Mouse (Mus musculus) activated CD4-positive, CD25-positive, alpha-beta regulatory T cell, adult 4 months (primary cell): Measurements from ENCODE around the gene R3hdm2. TPM values are rescaled to one million over a fixed set of nuclear protein-coding genes. Genes with fewer than 3 reads are reported as not detected.
A peak's percentile ranks its signal among the peaks of the same experiment; 100 is the strongest.

Experiments used
- ATAC-seq: one replicate; pipeline ENCODE4 v1.8.0; 2017
- polyA plus RNA-seq, 2 experiments: library from polyadenylated mRNA; unstranded; fragments of 100-300 nt; shearing (Covaris generic); gene quantifications; one replicate each; pipeline ENCODE4 v1.2.1; 2017

R3hdm2 gene
- polyA plus RNA-seq, 2 experiments from 2014 or later, result 14.4 to 15.0 TPM

GRCm38 (mm10) chr10:127499516-127499915, 119.4 kb downstream of the R3hdm2 start:
- ATAC-seq, result no peak

DNA sequence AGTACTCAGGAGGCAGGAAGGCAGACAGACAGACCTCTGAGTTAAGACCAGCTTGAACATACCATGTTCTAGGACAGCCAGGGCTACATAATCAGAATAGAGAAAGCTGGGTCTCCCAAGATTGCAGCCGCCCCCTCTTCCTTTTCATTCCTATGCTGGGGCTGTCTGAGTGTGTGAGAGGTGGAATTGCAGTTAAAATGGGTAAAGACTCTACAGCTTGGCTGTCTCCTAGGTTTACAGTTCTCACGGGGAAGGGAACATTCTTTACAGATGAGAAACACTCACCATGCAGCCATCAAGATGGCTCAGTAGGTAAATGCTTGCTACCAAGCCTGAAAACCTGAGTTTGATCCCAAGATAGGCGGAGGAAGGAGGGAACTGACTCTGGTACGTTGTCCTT, 119.9 kb downstream of the R3hdm2 start:
- ATAC-seq, result no peak

GRCm38 (mm10) chr10:127500894-127501893, 121.1 kb downstream of the R3hdm2 start, which contains the start of gene Stac3:
Stac3 (plus strand) TSS chr10:127501686.
- ATAC-seq, result no peak

DNA sequence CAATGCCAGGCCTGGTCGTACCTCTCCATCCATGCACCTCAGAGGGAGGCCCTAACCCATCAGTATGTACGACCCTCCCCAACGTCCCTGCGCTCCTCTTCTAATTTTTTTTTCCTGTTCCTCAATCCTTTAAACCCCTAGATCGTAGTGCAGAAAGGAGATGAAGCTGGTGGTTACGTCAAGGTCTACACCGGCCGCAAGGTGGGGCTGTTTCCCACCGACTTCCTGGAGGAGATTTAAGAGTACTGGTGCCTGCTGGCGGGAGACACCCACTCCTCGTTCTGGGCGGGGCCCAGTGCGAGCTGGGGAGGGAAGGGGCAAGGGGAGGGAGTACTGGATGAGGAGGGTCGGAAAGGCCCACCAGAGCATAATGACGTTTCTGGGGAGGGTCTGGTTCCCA, 128.1 kb downstream of the R3hdm2 start:
- peak; percentile 48 for ATAC-seq

GRCm38 (mm10) chr10:127509051-127509836, 129.1 kb downstream of the R3hdm2 start:
- peak; percentile 25 for ATAC-seq

DNA sequence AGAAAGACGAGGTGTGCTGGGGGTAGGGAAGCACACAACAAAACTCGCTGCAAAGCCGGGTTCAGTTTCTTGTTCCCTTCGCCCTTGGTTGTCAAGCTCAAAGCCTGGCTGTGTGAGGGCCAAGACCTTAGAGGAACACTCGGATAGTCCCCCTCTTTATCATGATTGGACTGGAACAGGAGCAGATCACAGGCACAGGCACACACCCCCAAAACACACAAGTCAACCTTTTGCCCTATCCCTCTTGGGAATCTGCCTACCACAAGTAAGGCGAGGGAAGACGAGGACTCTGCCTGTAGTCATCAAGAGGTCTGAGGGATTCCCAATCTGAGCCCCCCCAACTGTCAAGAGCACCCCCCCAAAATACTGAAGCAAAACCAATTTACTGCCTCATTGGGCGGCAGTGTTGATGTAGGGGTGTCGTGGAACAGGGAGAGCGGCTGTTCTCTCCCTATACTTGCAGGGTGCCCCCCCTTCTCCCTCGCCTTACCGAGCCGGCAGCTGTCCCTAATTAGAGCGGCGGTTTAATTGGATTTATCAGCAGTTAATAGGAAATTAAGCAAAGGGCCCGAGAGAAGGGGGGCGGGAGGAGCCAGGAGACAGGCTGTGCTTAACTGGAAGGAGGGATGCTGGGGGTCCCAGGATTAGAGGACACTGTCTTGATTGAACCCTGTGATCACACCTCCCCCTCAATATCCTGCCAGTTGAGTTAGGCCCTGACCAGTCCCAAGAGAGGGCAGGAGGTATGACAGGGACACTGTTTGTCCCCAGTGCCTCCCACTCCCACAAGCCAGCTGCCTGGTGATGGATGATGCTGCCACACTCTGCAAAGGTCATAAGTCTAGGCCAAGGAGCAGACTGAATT, 129.9 kb downstream of the R3hdm2 start:
- ATAC-seq, result no peak

GRCm38 (mm10) chr10:127510895-127511617, 130.9 kb downstream of the R3hdm2 start:
- no peak for ATAC-seq

DNA sequence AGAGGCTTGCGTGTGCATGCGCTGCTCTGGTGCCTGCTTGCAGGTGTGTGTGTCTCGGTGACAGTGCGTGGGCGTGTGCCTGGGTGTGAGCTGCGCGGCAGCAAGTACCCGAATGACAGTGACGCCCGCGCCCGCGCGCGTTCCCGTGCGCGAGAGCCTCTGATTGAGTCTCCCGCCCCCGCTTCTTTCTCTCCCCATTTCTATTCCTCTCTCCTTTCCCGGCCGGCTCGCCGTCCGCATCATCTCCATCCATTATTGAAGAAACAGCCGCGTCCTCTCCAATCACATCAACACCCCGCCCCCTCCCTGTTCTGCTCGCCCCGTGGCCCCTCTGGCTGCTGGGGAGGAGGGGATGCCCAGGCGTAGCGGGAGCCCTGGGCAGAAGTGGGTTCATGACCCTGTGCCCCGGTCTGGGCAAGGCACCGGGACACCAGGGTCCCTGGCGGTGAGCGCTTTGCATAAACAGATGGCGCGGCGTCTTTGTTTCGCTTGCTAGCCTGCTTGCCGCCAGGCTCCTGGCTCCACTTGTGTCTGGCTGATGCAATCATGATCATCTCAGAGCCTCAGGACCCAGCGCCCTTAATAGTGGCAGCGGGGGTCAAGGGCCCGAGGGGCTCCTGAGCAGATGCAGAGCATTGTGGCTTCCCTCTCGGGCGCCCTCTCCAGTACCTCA, 131.6 kb downstream of the R3hdm2 start:
- ATAC-seq, result no peak

GRCm38 (mm10) chr10:127512307-127512666, 132.2 kb downstream of the R3hdm2 start:
- ATAC-seq, result no peak

DNA sequence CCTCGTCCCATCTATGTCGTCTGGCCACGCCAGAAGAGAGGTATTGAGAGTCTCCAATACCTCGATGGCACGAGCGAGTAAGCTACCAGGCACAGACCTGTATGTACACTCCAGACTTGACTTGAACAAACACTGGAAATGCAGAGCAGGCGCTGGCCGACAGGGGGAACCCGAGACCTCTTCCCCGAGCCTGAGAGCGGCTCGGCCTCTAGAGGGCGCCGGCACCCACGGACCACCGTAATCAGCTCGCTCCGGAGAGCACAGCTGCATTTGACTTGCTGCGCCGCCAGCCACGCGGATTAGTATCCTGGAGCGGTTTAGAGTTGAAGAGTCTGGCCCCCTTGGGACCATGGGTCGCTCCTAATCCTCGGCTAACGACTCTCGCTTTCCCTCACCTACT, 132.7 kb downstream of the R3hdm2 start:
- peak; percentile 79 for ATAC-seq

DNA sequence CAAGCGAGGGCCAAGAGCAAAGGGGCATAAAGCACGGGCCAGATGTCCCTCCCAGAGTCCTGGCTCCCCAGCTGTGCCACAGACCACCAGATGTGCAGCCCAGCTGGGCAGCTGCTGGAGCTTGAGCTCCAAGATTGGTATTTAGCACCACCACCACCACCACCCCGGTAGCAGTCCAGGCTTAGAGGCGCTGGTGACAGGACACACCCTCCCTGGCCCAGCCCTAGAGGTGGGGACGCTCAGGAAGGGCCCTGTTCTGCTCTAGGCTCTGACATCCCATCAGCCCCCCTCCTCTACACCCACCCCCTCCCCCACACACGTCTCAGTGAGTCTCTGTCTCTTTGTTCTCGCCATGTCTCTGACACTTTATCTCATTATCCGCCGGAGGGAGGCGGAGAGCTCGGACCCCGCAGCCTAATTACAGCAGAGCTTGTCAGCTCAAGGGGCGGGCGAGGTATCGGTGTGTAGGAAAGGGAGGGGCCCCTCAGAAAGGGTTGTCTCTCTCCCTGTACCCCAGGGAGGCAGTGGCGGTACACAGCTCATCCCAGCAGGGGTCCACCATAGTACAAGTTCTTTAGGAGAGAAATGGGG, 133.5 kb downstream of the R3hdm2 start:
- ATAC-seq, result no peak

DNA sequence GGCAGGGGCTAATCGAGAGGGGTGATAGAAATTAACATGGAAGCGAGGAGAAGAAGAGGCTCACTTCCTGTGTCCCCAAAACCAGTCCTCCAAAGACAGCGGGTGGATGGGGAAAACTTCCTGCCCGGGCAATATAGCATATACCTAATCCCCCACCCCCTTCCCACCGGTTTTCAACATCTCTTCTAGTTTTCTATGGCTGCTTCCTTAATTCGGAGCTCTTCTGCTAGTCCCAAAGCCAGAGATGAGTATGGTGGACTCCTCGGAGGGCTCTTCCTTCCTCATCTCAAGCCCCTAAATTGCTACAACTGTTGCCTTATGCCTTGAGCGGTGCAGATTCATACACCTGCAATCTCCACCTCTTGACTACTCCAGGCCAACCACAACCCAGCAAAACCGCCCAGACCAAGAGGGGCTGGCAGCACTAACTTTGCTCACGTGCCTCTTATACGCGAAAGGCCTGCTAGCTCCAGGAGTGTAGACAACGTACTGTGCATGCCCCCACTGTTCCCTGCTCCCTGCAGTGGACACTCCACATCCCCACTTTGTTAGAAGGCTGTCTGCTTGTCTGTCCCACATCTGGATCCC, 134.1 kb downstream of the R3hdm2 start:
- no peak for ATAC-seq

DNA sequence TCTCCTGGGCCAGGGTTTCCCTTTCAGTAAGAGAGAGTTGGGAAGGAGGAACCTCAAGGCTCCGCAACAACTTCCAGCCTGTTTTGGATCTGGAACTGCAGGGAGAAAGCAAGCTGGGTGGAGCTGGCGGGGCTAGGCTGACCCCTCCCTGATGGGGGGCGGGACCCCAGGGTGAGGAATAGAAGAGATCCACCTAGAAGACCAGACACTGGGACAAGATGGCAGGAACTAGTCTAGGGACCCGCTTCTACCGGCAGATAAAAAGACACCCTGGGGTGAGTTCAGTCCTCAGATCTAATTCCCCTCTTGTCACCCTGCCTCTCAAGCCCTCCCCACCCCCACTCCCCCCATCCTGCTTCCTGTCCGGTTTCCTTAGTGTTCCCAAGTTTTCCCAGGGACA, 134.6 kb downstream of the R3hdm2 start, which contains the start of gene Ndufa4l2:
TSS of gene Ndufa4l2 (plus strand) at position 204 of the 400 bp plus-strand sequence.
- no peak for ATAC-seq

DNA sequence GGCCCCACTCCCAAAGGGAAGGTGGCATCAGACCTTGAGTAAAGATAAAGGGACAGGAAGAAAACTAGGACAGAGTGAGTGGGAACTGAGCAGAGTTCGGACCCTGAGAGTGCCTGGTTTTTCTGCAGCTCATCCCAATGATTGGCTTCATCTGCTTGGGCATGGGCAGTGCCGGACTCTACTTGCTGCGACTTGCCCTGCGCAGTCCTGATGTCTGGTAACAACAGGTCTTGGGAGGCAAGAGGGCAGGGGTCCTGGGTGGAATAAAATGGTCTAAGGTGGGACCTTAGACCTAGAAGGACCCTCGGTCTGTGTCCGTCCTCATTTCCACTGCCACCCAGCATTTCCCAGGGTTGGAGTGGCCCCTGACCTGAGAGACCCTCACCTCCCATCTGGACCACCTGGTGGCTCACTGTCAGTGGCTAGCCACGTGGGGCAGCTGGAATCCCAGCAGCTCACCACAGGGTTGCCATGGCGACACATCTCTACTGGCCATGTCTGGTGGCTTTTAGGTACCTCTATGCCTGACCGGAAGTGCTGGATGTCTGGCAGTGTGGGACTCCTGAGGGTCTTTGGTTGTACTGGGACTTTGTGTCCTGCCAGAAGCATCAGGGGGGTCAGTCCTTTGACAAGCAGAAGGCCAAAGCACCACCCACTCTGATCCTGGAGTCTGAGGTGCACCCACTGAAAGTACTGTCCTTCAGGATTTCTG, 135.3 kb downstream of the R3hdm2 start:
- ATAC-seq, result no peak

GRCm38 (mm10) chr10:127515983-127516459, 135.9 kb downstream of the R3hdm2 start:
- no peak for ATAC-seq

DNA sequence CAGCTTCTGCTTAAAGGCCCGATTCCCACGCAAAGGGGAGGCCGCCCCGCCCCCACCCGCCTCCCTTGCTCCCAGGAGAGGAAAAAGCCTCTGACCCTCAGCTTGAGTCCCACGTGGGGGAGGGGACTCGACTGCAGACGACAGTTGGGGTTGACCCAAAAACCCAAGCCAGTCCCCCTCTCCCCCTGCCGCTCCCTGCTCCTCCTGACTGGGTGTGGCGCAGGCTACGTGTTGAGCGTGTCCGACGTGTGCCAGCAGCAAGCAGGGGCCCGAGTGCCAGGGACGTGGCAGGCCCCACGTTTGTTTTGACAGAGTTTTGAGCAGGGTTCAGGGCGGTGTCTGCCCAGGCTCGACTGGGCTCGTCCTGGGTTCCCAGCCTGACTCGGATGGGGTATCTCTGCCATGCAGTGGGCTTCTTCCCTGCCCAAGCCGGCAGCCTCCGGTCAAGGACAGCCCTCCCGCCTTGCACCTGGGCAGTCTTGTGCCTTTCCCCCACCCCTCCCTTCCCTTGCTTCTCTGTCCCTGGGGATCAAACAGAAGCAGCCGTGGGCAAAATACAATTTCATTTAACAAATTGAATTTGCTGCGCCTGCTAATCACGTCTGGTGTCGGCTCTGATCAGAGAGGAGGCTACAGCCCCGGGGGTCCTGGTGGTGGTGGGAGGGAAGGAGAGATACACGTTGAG, 136.6 kb downstream of the R3hdm2 start:
- no peak for ATAC-seq

DNA sequence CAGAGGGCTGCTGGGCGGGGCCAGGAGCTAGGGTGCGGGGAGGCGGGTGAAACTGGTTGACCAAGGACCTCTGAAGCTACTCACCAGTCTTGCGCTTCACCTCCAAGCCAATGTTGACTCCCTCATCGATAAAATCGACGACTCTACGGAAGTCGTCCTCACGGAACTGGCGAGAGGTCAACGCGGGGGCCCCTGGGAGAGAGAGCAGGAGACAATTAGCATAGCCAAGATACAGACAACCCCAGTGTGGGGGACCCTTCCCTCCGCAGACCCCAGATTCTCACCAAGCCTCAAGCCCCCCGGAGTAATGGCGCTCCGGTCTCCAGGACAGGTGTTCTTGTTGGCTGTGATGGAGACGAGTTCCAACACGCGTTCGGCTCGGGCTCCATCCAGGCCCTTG, 137.8 kb downstream of the R3hdm2 start:
- no peak for ATAC-seq

DNA sequence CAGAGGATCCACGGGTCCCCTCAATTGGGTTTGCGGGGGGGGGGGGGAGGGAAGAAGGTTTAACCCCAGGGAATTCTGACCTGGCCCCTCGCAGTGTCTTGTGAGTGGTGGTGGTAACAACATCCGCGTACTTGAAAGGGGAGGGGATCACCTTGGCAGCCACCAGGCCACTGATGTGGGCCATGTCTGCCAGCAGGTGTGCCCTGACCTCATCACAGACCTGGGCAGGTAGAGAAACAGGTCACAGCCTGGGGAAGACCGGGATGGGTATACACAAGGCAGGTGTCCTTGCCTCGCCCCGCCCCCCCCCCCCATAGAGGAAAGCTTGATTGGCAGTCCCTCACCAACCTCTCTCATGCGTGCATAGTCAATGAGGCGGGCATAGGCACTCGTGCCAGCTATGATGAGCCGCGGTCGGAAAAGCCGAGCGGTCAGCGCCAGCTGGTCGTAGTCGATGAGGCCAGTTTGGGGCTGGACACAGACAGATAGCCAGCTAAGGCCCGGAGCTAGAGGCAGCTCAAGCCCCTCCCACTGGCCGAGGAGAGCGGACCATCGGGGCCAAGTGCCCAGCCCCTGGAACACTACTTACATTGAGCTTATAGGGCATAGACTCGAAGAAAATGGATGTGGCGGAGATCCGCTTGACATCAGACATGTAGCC, 139.0 kb downstream of the R3hdm2 start:
- ATAC-seq, result no peak
